Mouse (Mus musculus): ENCODE data around the gene Igf2.

Gene Igf2

GRCm38 (mm10) chr7:142666659-142667058 is at the start of gene Igf2:
TSS of gene Igf2 (minus strand) at chr7:142666816.
- DNase-seq = no peak

DNA sequence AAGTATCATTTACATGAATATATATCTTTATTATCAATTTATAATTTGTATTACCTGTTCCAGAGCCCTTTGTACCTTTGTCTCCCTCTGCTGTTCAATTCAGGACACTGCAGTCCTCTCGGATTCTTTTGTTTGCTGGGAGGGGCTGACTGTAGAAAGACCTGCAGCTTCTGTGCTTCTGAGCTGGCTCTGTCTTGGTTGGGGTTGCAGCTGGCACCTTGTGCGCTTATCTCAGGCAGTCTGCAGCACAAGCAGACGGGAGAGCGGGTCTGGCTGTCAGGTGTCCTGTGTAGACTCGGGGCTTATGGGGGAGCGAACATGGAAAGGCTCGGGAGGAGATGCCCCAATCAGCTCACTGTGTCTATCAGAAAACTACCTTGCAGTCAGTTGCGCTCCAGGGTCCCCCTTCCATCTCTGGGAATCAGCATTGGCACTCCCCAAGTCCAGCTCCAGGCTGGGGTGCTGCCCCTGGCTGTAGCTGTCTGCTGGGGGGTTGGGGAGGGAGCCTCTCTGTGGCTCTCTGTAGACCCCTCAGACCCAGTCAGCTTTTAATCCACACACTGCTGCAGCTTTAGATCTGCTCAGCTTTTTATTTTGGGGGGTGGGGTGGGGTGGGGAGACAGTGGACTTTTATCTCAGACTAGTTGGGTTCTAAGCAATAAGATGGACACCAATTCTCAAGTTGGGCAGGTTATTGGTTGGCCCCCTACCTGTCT is 48.3 kb upstream of the Igf2 start:
- no peak for DNase-seq

DNA sequence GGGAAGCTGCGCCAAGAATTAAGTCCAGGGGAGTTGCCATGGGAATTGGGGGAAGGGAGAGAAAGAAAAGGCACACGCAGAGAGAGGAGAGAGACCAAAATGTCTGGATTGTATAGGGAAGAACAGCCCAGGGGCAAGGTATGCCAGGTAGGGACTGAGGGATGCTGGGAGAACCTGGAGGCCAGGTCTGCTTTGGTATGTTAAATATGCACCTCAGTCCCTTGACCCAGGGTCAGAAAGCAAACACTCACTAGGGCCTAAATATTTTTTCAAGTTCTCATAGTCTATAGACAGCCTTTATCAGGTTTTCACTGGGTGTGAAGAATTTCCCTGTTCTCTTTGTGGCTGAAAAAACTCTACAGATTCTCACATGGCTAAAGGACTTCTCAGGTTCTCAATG is 40.3 kb upstream of the Igf2 start:
- no peak for DNase-seq

DNA sequence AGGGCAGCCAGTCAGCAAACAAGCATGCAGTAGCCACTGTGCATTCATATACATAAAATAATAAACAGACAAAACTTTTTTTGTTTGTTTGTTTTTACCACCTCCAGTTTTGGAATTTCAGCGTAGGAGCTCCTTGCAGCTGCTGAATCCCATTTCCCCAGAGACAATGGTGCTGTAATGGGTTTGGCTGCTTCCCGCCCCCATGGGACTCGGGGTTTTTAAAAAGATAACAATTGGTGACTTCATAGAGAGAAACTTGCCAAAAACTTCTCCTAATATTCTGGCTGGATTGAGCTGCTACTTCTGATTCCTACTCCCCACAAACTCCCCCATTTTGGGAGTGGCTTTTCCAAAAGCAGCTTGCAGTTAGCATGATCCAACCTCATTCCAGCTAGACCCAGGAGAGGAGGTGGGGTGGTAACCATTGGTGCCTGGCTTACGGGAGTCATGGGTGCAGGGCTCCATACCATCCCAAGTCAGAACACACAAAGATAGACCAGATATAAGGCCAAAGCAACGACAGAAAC is 32.8 kb upstream of the Igf2 start:
- no peak for DNase-seq

GRCm38 (mm10) chr7:142678611-142679010 is 12.0 kb upstream of the Igf2 start:
- DNase-seq = peak; percentile 44

DNA sequence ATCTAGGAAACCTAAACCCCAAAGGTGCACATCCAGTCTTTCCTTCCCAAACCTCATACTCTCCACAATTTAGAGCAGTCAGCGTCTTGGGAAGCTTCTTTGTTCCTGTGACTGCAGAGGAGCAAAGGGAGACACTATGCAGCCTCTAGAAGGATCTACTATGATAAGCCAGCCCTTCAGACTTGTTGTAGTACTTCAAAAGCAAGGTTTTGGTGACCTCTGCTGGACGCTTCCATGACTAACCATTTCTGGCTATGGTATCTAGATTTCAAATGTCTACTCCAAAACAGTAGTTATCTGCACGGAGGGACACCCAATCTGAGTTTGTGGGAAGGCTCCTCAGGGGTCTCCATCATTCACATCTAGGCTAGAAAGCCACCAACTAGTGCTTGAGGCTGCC is 9.0 kb upstream of the Igf2 start:
- no peak for DNase-seq

DNA sequence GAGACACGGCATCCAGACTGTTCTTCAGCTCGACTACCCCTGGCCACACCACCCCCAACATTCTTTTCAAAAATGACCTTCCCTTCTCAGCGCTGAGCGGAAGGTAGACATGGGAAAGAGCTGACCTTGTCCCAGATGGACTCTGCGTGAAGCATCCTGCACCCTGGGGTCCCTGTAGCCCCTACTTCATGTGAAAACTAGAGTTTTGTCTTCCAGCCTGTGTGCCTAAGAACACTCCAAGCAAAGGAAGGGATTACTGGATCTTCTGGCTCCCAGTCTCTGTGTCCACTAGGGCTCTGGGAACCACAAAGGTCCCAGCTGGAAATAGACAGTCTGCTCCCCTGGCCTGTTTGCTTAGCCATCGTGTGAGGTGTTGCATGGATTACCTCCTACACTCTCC is 8.5 kb upstream of the Igf2 start:
- DNase-seq = no peak

DNA sequence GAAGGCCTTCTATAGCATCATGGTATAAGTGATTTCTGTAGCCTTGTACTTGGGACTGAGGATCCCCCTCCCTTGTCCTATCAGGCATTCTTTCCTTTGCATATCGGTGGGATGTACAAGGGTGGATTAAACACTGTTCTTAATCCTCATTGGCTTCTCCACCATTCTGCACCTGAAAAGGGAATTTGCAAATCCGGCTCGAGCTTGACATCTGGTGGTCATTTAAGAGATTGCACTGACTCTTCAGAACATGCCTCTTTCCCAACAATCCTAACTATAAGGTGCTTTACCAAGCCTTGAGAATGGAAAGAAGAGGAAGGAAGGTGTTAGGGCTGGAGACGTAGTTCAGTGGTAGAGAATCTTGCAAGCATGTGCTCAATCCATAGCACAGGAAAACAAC is 5.5 kb upstream of the Igf2 start:
- DNase-seq = no peak

GRCm38 (mm10) chr7:142671067-142671466 is 4.5 kb upstream of the Igf2 start:
- no peak for DNase-seq

- DNase-seq = no peak
Measured at GRCm38 (mm10) chr7:142669751-142670625, 3.4 kb upstream of the Igf2 start, which contains the start of gene Gm49394. TSS of gene Gm49394 (minus strand) at chr7:142669942.

DNA sequence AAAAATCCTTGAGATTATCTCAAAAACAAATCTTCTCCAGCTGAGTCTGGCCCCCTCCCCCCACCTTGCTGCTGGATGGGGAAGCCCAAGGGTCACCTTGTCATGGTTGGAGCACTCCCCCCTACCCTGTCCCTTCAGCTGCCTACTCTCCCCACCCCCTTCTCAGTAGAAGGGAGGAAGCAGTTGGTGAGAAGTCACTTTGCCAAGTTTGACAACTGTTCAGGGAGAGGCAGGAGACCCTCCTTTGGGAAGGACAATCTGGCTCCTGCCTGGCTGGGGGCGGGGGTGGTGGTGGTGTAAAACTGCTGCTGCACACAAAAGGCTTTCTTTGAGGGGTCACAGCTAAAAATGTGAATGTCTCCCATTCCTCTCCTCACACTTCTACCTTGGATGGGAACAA is 1.7 kb upstream of the Igf2 start:
- no peak for DNase-seq

GRCm38 (mm10) chr7:142667521-142667920 is 905 bp upstream of the Igf2 start:
- DNase-seq = no peak

DNA sequence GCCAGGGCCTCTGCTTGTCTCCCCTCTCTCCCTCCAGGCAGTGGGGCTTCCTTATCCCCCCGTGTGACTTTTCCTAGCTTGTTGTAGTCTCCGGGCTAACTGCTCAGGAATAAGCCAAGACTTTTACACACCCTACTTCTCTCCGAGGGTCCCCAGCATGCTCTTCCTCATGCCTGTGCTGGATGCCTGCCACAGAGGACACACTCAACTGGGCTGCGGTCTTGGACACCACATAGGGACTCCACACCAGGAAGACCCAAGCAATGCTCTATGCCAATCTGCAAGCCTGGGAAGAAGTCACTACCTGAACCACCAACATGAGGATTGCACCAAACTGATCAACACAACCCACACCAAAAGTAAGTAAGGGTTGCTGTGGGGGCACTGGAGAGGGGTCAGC is 507 bp downstream of the Igf2 start:
- no peak for DNase-seq

DNA sequence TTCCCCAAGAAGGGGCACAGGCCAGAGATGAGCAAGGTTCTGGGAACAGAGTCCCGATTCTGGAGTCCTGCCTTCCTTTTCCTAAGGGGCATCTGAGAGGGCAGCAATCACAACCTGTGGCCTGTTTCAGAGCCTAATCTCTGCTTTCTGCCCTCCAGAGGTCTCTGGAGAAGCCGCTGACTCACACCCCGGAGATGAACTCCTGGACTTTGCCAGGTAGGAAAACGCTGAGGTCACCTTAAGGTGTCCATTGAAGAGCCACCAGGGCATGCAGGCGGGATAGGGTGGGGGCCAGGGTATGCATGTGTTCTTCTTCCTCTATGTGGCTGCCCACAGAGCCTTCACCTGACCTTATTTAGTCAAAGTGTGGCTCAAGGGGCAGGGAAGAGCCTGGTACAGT is 1.3 kb downstream of the Igf2 start:
- no peak for DNase-seq

DNA sequence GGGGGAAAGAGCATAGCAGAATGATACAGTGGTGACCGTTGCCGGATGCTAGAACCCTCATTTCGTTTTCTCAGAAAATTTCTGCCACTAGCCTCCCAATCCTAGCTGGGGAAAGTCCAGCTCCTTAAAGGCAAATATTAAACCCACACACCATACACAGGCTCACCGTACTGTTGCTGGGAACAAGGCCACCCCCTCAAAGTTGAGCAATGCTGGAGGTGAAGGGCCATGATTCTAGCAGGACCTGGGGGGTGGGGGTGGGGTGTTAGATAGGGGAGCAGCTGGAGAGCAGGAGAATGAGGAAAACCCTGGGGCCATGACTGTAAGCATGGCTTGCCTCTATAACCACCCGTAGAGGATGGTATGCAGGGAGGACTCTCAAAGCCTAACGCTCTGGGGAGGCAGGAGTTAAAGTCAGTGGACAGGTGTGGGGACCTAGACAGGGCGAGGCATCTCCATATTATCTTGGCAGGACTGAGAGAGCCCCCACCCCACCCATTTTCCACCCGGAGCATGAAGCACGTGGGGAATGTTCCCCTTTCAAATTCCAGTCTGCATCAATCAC is 2.1 kb downstream of the Igf2 start:
- no peak for DNase-seq

GRCm38 (mm10) chr7:142663931-142664421 is 2.6 kb downstream of the Igf2 start:
- no peak for DNase-seq

DNA sequence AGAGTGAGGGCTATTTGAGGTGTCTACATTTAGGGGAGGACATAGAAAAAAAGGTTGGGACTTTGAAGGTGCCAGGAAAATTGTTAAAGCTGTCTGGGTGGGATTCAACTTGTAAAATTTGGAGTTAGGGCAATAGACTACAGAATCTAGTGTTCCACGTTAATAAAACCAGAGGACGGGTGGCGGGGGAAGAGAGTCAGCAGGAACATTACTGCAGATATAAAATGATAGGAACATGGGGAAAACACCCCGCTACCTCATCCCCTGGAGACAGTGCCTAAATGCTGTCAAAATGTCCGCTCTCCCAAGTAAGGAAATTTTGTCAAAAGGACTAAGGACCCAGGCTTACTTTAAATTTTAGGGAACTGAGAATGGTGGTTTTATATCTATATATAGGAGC is 3.5 kb downstream of the Igf2 start:
- DNase-seq = no peak

- no peak for DNase-seq
Measured at GRCm38 (mm10) chr7:142661811-142662210, 4.8 kb downstream of the Igf2 start.

GRCm38 (mm10) chr7:142661046-142661445 is 5.6 kb downstream of the Igf2 start:
- DNase-seq = no peak

- DNase-seq = no peak
Measured at GRCm38 (mm10) chr7:142660651-142660945, 6.0 kb downstream of the Igf2 start.

DNA sequence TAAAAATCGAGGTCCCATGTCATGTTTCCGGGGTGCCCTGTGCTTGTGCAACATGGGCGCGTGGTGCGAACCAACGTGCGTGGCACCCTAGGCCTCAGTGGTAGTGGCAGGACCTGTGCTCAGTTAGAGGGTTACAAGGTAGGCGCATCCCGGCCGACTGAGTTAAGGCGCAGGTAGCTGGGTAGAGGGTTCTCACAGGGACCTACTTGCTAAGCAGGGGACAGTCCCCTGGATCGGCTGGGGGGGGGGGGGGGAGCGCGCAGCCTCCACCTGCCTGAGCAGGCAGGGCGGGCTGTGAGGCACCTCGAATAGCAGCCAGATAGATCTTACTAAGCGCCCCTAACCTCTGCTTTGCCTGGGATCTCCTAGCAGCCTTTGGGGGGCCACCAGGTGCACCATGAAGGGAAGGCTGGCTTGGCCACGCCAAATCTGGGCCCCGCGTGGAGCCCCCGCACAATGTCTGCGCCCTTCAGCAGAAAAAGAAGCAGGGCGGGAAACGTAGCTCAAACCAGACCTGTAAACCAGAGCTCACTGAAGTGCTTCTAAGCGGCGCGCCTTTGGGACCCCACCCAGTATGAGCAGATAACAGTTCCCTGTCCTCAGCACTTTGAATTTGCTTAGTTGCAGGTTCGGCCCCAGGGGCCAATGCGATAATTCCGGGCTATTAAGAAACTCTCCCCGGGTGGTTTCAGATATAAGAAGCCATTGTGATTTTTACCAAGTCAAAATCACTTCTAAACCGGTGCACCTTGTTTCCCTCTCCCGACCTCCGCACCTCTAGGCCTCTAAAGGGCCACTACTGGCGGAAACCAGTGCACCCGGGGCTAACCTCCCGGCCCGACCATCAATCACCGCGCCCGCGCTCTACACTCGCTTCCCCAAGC is 6.6 kb downstream of the Igf2 start:
- DNase-seq = no peak

- no peak for DNase-seq
Measured at GRCm38 (mm10) chr7:142659181-142659681, 7.4 kb downstream of the Igf2 start.

Measured in kidney, adult 11 months (tissue).